Comparison of ENCODE assay signal across 23 mouse cellular contexts in genomic region chr13:116988208-116988607, GRCm38 (mm10).
"Had no signal": no experiment of that assay in that cellular context is flagged by ENCODE, and none has a peak within 500 bp of the region (broad histone marks: within the 10 kb centered on the region; RNA-seq: fewer than 3 reads in every experiment).

No protein-coding gene starts in this region.

- H3K27ac ChIP-seq: gastrocnemius, adult 2 months; heart, adult 2 months; hindbrain, embryonic 10.5 days; hindbrain, embryonic 12.5 days; hindbrain, embryonic 14.5 days; intestine, embryonic 15.5 days; limb, embryonic 10.5 days; limb, embryonic 12.5 days; liver, embryonic 15.5 days had no signal

- H3K9me3 ChIP-seq: heart, embryonic 12.5 days; hindbrain, embryonic 10.5 days; hindbrain, embryonic 12.5 days; intestine, embryonic 15.5 days; limb, embryonic 10.5 days; limb, embryonic 12.5 days; liver, embryonic 15.5 days had no signal

- H3K4me2 ChIP-seq: heart, embryonic 12.5 days; hindbrain, embryonic 12.5 days; hindbrain, embryonic 14.5 days; intestine, embryonic 15.5 days; limb, embryonic 12.5 days; liver, embryonic 15.5 days had no signal

- H3K9ac ChIP-seq: heart, embryonic 12.5 days; hindbrain, embryonic 12.5 days; hindbrain, embryonic 14.5 days; intestine, embryonic 15.5 days; limb, embryonic 12.5 days; liver, embryonic 15.5 days had no signal

- H3K4me3 ChIP-seq: gastrocnemius, adult 2 months; heart, adult 2 months; heart, embryonic 12.5 days; hindbrain, embryonic 10.5 days; hindbrain, embryonic 12.5 days; intestine, embryonic 15.5 days; limb, embryonic 10.5 days; limb, embryonic 12.5 days; liver, embryonic 15.5 days had no signal

- H3K27me3 ChIP-seq: heart, embryonic 12.5 days; hindbrain, embryonic 12.5 days; intestine, embryonic 15.5 days; limb, embryonic 12.5 days; liver, embryonic 15.5 days had no signal

- H3K4me1 ChIP-seq: intestine, embryonic 15.5 days; liver, embryonic 15.5 days had no signal

- DNase-seq: gastrocnemius, adult 2 months; gastrocnemius, postnatal 10 days; gastrocnemius, postnatal 25 days; heart, adult 2 months; heart, postnatal 10 days; heart, postnatal 4 days; kidney, adult 18-20 months; kidney, adult 8-10 months; kidney, postnatal 10 days; kidney, postnatal 25 days; kidney, postnatal 4 days; layer of hippocampus, adult 9-11 months; layer of hippocampus, postnatal 36 days had no signal

- H3K36me3 ChIP-seq: heart, embryonic 12.5 days; hindbrain, embryonic 10.5 days; hindbrain, embryonic 12.5 days; intestine, embryonic 15.5 days; limb, embryonic 10.5 days; limb, embryonic 12.5 days; liver, embryonic 15.5 days had no signal

- ATAC-seq: inflammation-experienced regulatory T-cells, adult 6 months; intestine, embryonic 15.5 days; intestine, postnatal 0 days had no signal
